Mouse (Mus musculus) bone marrow macrophage, adult 2 months (primary cell): ENCODE data around the gene Smco2.

Experiments used
- CTCF ChIP-seq: IDR thresholded peaks from 2 replicates; pipeline ENCODE4 v1.5.1; 2012; ENCODE audit warnings: low read depth, mild to moderate bottlenecking, low read length, moderate library complexity
- POLR2A ChIP-seq: IDR thresholded peaks from 2 replicates; pipeline ENCODE4 v1.6.1; 2012; ENCODE audit warnings: mild to moderate bottlenecking, low read depth, low read length, borderline replicate concordance

- TF ChIP-seq POLR2A: no peak
- TF ChIP-seq CTCF: no peak
Measured at GRCm38 (mm10) chr6:146899647-146900046, 49.7 kb downstream of the Smco2 start.
